Mouse (Mus musculus) limb, embryonic 10.5 days (tissue): ENCODE data around the gene Vps33a. TPM values are rescaled to one million over a fixed set of nuclear protein-coding genes. Genes with fewer than 3 reads are reported as not detected.

Experiments
- DNase-seq: peaks from one replicate; pipeline ENCODE4 v3.0.0-alpha.2; 2017; ENCODE audit warnings: low spot score
- H3K27ac ChIP-seq: fragments of 300-500 bp; sonication (generic); 2 replicates; pipeline ENCODE4 v1.5.1; 2016; ENCODE audit warnings: mild to moderate bottlenecking
- H3K27me3 ChIP-seq: fragments of 300-500 bp; sonication (generic); 2 replicates; pipeline ENCODE4 v1.6.1; 2016; ENCODE audit warnings: low read depth, mild to moderate bottlenecking; ENCODE audit not compliant: poor library complexity, severe bottlenecking
- H3K36me3 ChIP-seq: fragments of 300-500 bp; sonication (generic); 2 replicates; pipeline ENCODE4 v1.6.1; 2016; ENCODE audit warnings: mild to moderate bottlenecking, moderate library complexity
- H3K4me1 ChIP-seq: fragments of 300-500 bp; sonication (generic); 2 replicates; pipeline ENCODE4 v1.6.1; 2016
- H3K4me3 ChIP-seq: fragments of 300-500 bp; sonication (generic); 2 replicates; pipeline ENCODE4 v1.5.1; 2016; ENCODE audit warnings: mild to moderate bottlenecking, moderate library complexity
- H3K9me3 ChIP-seq: fragments of 300-500 bp; sonication (generic); replicated peaks from 2 replicates; pipeline ENCODE4 v1.6.1; 2016; ENCODE audit warnings: mild to moderate bottlenecking
- WGBS: fragments of 180-500 bp; shearing (Covaris S2); methylation state at CpG from one replicate; pipeline ENCODE4 v1.1.7; 2016; 5-methylcytosine and 5-hydroxymethylcytosine counted together
- microRNA-seq: library from miRNA; unstranded; fragments of <30 nt; microRNA quantifications from one replicate; pipeline ENCODE4, GENCODE M21; 2017
- polyA plus RNA-seq: library from polyadenylated mRNA; unstranded; fragments of >200 nt; fragmentation: Nextera tagmentation; extraction: Ambion mirVana; gene quantifications from 2 replicates; pipeline ENCODE4 v1.2.1, GENCODE M21; 2016

Vps33a gene
- polyA plus RNA-seq, 1 experiment from 2014 or later, result 33.0 TPM

GRCm38 (mm10) chr5:123487659-123488395, 85.0 kb downstream of the Vps33a start:
- no peaks in the 10 kb centered on the region for H3K27me3 ChIP-seq
- WGBS, result 85% methylated on average over 11 of the region's 11 CpGs
- no peak for DNase-seq
- no peak overlapping the region for H3K4me3 ChIP-seq
- no peak overlapping the region for H3K27ac ChIP-seq
- H3K9me3 ChIP-seq, result no peaks in the 10 kb centered on the region
- H3K36me3 ChIP-seq, result no peaks in the 10 kb centered on the region
- H3K4me1 ChIP-seq, result peaks cover 14% of the 10 kb centered on the region

Small RNAs within 50 kb of the gene (microRNA-seq; reads per million reads assigned to microRNA genes)
- 2.1 reads per million for gene Mir7647

Other genes with a start within 250 kb of the Vps33a start
- gene Bcl7a, start 229.2 kb downstream of the Vps33a start, polyA plus RNA-seq, result 35.8 and 38.8 TPM in 2 replicates
- 21.1 and 22.1 TPM in 2 replicates for gene Mlxip, start 178.2 kb downstream of the Vps33a start, polyA plus RNA-seq
- 0.08 TPM in 1 of 2 replicates, not detected in the other for gene Lrrc43, start 83.7 kb downstream of the Vps33a start, polyA plus RNA-seq
- not detected in 2 replicates for gene Il31, start 83.5 kb downstream of the Vps33a start, polyA plus RNA-seq
- 1.1 and 1.3 TPM in 2 replicates for gene B3gnt4, start 62.6 kb downstream of the Vps33a start, polyA plus RNA-seq
- gene Diablo, start 48.9 kb downstream of the Vps33a start, polyA plus RNA-seq, result 120 and 122 TPM in 2 replicates
- not detected in 2 replicates for gene Gm49027, start 47.5 kb downstream of the Vps33a start, polyA plus RNA-seq
- 46.3 and 48.7 TPM in 2 replicates for gene Clip1, start 111.6 kb upstream of the Vps33a start, polyA plus RNA-seq
- 98.1 and 111 TPM in 2 replicates for gene Zcchc8, start 148.1 kb upstream of the Vps33a start, polyA plus RNA-seq
- gene Rsrc2, start 176.4 kb upstream of the Vps33a start, polyA plus RNA-seq, result 113 and 138 TPM in 2 replicates
- 45.8 and 48.8 TPM in 2 replicates for gene Kntc1, start 176.7 kb upstream of the Vps33a start, polyA plus RNA-seq